Mouse (Mus musculus) ES-E14 (cell line): ENCODE data around the gene Arpc4. TPM values are rescaled to one million over a fixed set of nuclear protein-coding genes. Genes with fewer than 3 reads are reported as not detected.

Experiments
- DNase-seq: peaks from one replicate; pipeline ENCODE4 v3.0.0-alpha.2; 2013; ENCODE audit warnings: low read depth, low spot score
- H3K27ac ChIP-seq: 2 replicates; pipeline ENCODE4 v1.5.1; 2012; ENCODE audit warnings: low read depth, mild to moderate bottlenecking, low read length, moderate library complexity, mixed read lengths; ENCODE audit not compliant: poor library complexity, insufficient read depth, severe bottlenecking
- H3K36me3 ChIP-seq: 2 replicates; pipeline ENCODE4 v1.6.1; 2012; ENCODE audit warnings: mild to moderate bottlenecking, low read length, moderate library complexity, mixed read lengths; ENCODE audit not compliant: control insufficient read depth, poor library complexity, insufficient read depth, severe bottlenecking
- H3K4me1 ChIP-seq, 2 experiments: fragments of 150-350 bp in 1 of 2; sonication (generic) in 1 of 2; 2 replicates each; pipeline ENCODE4 v1.6.1; 2012; ENCODE audit warnings: low read length in 2 of 2, mild to moderate bottlenecking in 1 of 2, mixed read lengths in 1 of 2; ENCODE audit not compliant: control insufficient read depth in 2 of 2, insufficient read depth in 2 of 2, poor library complexity in 1 of 2
- H3K4me3 ChIP-seq, 2 experiments: fragments of 150-350 bp in 1 of 2; sonication (generic) in 1 of 2; 2 replicates each; pipeline ENCODE4 v1.5.1; 2012; ENCODE audit warnings: low read length in 2 of 2, low read depth in 1 of 2, mild to moderate bottlenecking in 1 of 2, mixed read lengths in 1 of 2; ENCODE audit not compliant: insufficient read depth in 1 of 2, poor library complexity in 1 of 2, severe bottlenecking in 1 of 2
- H3K9ac ChIP-seq: 2 replicates; pipeline ENCODE4 v1.6.1; 2012; ENCODE audit warnings: low read depth, mild to moderate bottlenecking, low read length, mixed read lengths; ENCODE audit not compliant: poor library complexity, insufficient read depth, severe bottlenecking
- H3K9me3 ChIP-seq: fragments of 150-350 bp; sonication (generic); 2 replicates; pipeline ENCODE4 v1.6.1; 2012; ENCODE audit warnings: low read depth, mild to moderate bottlenecking, low read length; ENCODE audit not compliant: control insufficient read depth, insufficient read depth
- CHD2 ChIP-seq: IDR thresholded peaks from 2 replicates; pipeline ENCODE4 v1.6.1; 2014; ENCODE audit warnings: mild to moderate bottlenecking, low read depth, low read length, inconsistent platforms
- HCFC1 ChIP-seq: IDR thresholded peaks from 2 replicates; pipeline ENCODE4 v1.6.1; 2012; ENCODE audit warnings: low read length, inconsistent platforms, borderline replicate concordance; ENCODE audit not compliant: insufficient read depth
- MAFK ChIP-seq: IDR thresholded peaks from 2 replicates; pipeline ENCODE4 v1.6.1; 2014; ENCODE audit warnings: mild to moderate bottlenecking, low read depth, low read length, inconsistent platforms; ENCODE audit not compliant: insufficient read depth
- ZC3H11A ChIP-seq: IDR thresholded peaks from 2 replicates; pipeline ENCODE4 v1.6.1; 2012; ENCODE audit warnings: low read depth, mild to moderate bottlenecking, inconsistent platforms, low read length, borderline replicate concordance
- ZNF384 ChIP-seq: IDR thresholded peaks from 2 replicates; pipeline ENCODE4 v1.6.1; 2012; ENCODE audit warnings: low read depth, low read length, inconsistent platforms
- in situ Hi-C, 2 experiments: fragments of 600-800 bp; cut with MboI; formaldehyde crosslinking; loops; one replicate each; pipeline ENCODE4 v1.15.1; 2025; ENCODE audit warnings: low sequenced_read_pairs in 2 of 2, inconsistent platforms in 1 of 2; ENCODE audit not compliant: unreplicated experiment in 2 of 2
- total RNA-seq: library from RNA; depleted of rRNA; stranded (reverse); fragments of 300-350 nt; gene quantifications from 2 replicates; pipeline ENCODE4 v1.2.3, GENCODE M21; 2012

The Arpc4 gene
- total RNA-seq, 1 experiment = 217 TPM

DNA sequence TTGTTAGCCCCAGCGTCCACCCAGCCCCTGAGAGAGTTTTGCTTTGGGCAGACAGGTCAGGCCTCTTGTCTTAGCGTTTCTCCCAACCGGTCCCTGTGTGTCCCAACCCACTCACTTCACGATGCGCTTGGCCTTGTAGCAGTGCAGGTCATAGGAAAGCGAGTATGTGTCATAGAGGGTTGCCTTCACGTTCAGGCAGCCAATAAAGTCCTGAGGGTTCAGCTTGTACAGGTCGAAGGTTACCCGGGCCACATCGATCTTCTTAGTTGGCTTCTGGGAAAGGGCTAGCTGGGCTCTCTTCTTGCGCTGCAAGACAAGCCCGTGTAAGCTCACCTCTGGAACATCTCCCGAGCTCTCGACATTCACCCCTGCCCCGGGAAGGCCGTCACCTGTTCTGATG, 50.1 kb downstream of the Arpc4 start:
- no peak for DNase-seq
- Histone ChIP-seq H3K4me3 (no peak overlapping the region), H3K9ac (no peak overlapping the region), H3K27ac (no peak overlapping the region), H3K4me1 (0 out of 4 replicates have a peak, but pooled peaks cover 0 to 2% of the 10 kb centered on the region in 2 experiments), H3K36me3 (no peaks in the 10 kb centered on the region), H3K9me3 (no peaks in the 10 kb centered on the region)
- in situ Hi-C loops = no loop called here
- TF ChIP-seq MAFK (no peak), CHD2 (no peak), ZC3H11A (no peak), ZNF384 (no peak), HCFC1 (no peak)

- in situ Hi-C loops = no loop called here
- Histone ChIP-seq H3K4me3 (no peak overlapping the region), H3K36me3 (no peaks in the 10 kb centered on the region), H3K9ac (no peak overlapping the region), H3K4me1 (0 out of 4 replicates have a peak, but pooled peaks cover 0 to 2% of the 10 kb centered on the region in 2 experiments), H3K9me3 (no peaks in the 10 kb centered on the region), H3K27ac (no peak overlapping the region)
- DNase-seq = no peak
- TF ChIP-seq ZNF384 (no peak), CHD2 (no peak), ZC3H11A (no peak)
Measured at GRCm38 (mm10) chr6:113429965-113430364, 52.0 kb downstream of the Arpc4 start.

DNA sequence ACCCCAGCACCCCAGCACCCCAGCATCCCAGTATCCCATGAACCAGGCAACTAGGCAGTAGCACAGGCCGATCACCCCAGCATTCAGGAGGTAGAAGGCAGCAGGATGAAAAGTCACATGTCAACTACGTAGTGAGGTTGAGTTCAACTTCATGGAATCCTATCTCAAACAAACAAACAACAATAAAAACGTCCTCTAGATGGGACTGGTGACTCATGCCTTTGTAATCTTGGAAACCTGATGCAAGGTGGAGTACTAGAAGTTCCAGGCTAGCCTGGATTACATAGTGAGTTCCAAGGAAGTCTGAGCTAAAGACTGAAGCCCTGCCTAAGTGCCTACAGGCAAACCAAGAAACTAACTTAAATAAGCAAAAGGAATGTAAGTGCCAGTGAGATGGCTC, 52.9 kb downstream of the Arpc4 start:
- in situ Hi-C loops = no loop called here
- no peak for TF ChIP-seq CHD2
- TF ChIP-seq ZC3H11A = no peak
- no peak for TF ChIP-seq HCFC1
- no peak for TF ChIP-seq ZNF384

GRCm38 (mm10) chr6:113431801-113432200, 53.9 kb downstream of the Arpc4 start:
- TF ChIP-seq HCFC1 (no peak), ZC3H11A (no peak), ZNF384 (no peak), MAFK (no peak), CHD2 (no peak)
- no peak for DNase-seq
- Histone ChIP-seq H3K4me3 (no peak overlapping the region), H3K9ac (no peak overlapping the region), H3K9me3 (no peaks in the 10 kb centered on the region), H3K27ac (no peak overlapping the region), H3K4me1 (0 out of 4 replicates have a peak, but pooled peaks cover 0 to 2% of the 10 kb centered on the region in 2 experiments), H3K36me3 (no peaks in the 10 kb centered on the region)
- in situ Hi-C loops = no loop called here

More for the DNA sequence above, 52.9 kb downstream of the Arpc4 start:
- H3K9ac ChIP-seq = no peak overlapping the region
- H3K36me3 ChIP-seq = no peaks in the 10 kb centered on the region
- H3K4me1 ChIP-seq = 0 out of 4 replicates have a peak, but pooled peaks cover 0 to 2% of the 10 kb centered on the region in 2 experiments
- DNase-seq = no peak
- no peak overlapping the region for H3K27ac ChIP-seq
- no peaks in the 10 kb centered on the region for H3K9me3 ChIP-seq
- H3K4me3 ChIP-seq = no peak overlapping the region

DNA sequence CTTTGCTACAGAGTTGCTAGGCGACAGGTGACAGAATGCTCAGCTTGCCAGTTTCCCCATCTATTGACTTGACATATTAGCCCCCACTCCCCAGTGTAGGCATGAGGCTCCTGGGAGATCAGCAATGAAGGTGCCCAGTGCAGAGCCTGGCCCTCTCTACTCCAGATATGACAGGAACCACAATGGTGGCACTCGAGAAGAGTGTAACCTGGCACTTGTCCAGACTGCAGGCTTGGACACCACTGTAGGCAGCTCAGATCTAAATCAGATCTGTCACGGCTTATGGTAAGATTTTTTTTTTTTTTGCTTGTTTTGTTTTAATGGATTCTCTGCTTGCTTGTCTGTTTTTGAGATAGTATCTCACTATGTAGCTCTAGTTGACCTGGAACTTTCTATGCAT, 55.7 kb downstream of the Arpc4 start:
- no peak for TF ChIP-seq HCFC1
- TF ChIP-seq MAFK = no peak
- TF ChIP-seq ZC3H11A = no peak
- TF ChIP-seq ZNF384 = no peak
- no peak for TF ChIP-seq CHD2
- in situ Hi-C loops = no loop called here
- Histone ChIP-seq H3K4me3 (no peak overlapping the region), H3K27ac (no peak overlapping the region), H3K4me1 (no peaks in the 10 kb centered on the region), H3K9ac (no peak overlapping the region), H3K9me3 (no peaks in the 10 kb centered on the region), H3K36me3 (no peaks in the 10 kb centered on the region)
- DNase-seq = no peak
